Mouse (Mus musculus) brown adipose tissue, adult 24 weeks (tissue): Measurements from ENCODE around the gene Armt1. TPM values are rescaled to one million over a fixed set of nuclear protein-coding genes. Genes with fewer than 3 reads are reported as not detected.

ENCODE experiments used
- H3K27ac ChIP-seq: fragments of 200-500 bp; replicated peaks from 2 replicates; pipeline ENCODE4 v1.5.1; 2012; ENCODE audit warnings: low read depth, mild to moderate bottlenecking, low read length
- H3K4me1 ChIP-seq: fragments of 200-500 bp; 2 replicates; pipeline ENCODE4 v1.6.1; 2012; ENCODE audit warnings: low read length, mixed read lengths; ENCODE audit not compliant: control insufficient read depth, insufficient read depth, insufficient read length
- H3K4me3 ChIP-seq: fragments of 200-500 bp; 2 replicates; pipeline ENCODE4 v1.5.1; 2012; ENCODE audit warnings: low read depth, mild to moderate bottlenecking, low read length, moderate library complexity; ENCODE audit not compliant: insufficient read depth
- polyA plus RNA-seq: library from polyadenylated mRNA; stranded (reverse); fragments of >200 nt; gene quantifications from 2 replicates; pipeline ENCODE4 v1.2.4, GENCODE M21; 2012; ENCODE audit not compliant: missing spikeins, insufficient read depth, insufficient read length

The Armt1 gene
- polyA plus RNA-seq: 14.7 and 18.2 TPM in 2 replicates

GRCm38 (mm10) chr10:4432123-4432931, at the start of gene Armt1, which contains the start of gene Rmnd1:
Armt1 (plus strand) TSS chr10:4432467.
Rmnd1 (minus strand) TSS chr10:4432388.
- H3K4me1 ChIP-seq: no peaks in the 10 kb centered on the region
- peak within 1 kb of the TSS; percentile 92 for H3K27ac ChIP-seq
- H3K4me3 ChIP-seq: peak within 1 kb of the TSS; percentile 86

GRCm38 (mm10) chr10:4384244-4384643, 48.0 kb upstream of the Armt1 start:
- no peak overlapping the region for H3K4me3 ChIP-seq
- no peak overlapping the region for H3K27ac ChIP-seq
- H3K4me1 ChIP-seq: peaks cover 4% of the 10 kb centered on the region

GRCm38 (mm10) chr10:4386609-4387591, 45.4 kb upstream of the Armt1 start:
- Histone ChIP-seq H3K4me1 (peaks cover 24% of the 10 kb centered on the region), H3K4me3 (peak overlapping the region; percentile 95), H3K27ac (peak overlapping the region; percentile 95)

GRCm38 (mm10) chr10:4387701-4388383, 44.4 kb upstream of the Armt1 start, which contains the start of gene Zbtb2:
Zbtb2 (minus strand) TSS chr10:4388108.
- peak within 1 kb of the TSS; percentile 95 for H3K4me3 ChIP-seq
- peaks cover 25% of the 10 kb centered on the region for H3K4me1 ChIP-seq
- H3K27ac ChIP-seq: peak within 1 kb of the TSS; percentile 95

- Histone ChIP-seq H3K4me1 (peaks cover 27% of the 10 kb centered on the region), H3K27ac (no peak overlapping the region), H3K4me3 (peak overlapping the region; percentile 95)
Observed at GRCm38 (mm10) chr10:4388384-4388745, 43.9 kb upstream of the Armt1 start.

- H3K27ac ChIP-seq: no peak overlapping the region
Observed at GRCm38 (mm10) chr10:4389036-4389435, 43.2 kb upstream of the Armt1 start.

GRCm38 (mm10) chr10:4389461-4390112, 42.7 kb upstream of the Armt1 start:
- H3K4me3 ChIP-seq: peak overlapping the region; percentile 95
- H3K27ac ChIP-seq: no peak overlapping the region
- peaks cover 27% of the 10 kb centered on the region for H3K4me1 ChIP-seq

More at GRCm38 (mm10) chr10:4389036-4389435, 43.2 kb upstream of the Armt1 start:
- peaks cover 27% of the 10 kb centered on the region for H3K4me1 ChIP-seq
- H3K4me3 ChIP-seq: peak overlapping the region; percentile 95

- peaks cover 27% of the 10 kb centered on the region for H3K4me1 ChIP-seq
- no peak overlapping the region for H3K27ac ChIP-seq
- H3K4me3 ChIP-seq: no peak overlapping the region
Observed at GRCm38 (mm10) chr10:4390550-4390949, 41.7 kb upstream of the Armt1 start.

- Histone ChIP-seq H3K27ac (no peak overlapping the region), H3K4me3 (no peak overlapping the region), H3K4me1 (peaks cover 27% of the 10 kb centered on the region)
Observed at GRCm38 (mm10) chr10:4391076-4391475, 41.2 kb upstream of the Armt1 start.

GRCm38 (mm10) chr10:4391851-4392250, 40.4 kb upstream of the Armt1 start:
- Histone ChIP-seq H3K4me3 (no peak overlapping the region), H3K4me1 (peaks cover 27% of the 10 kb centered on the region), H3K27ac (no peak overlapping the region)

- Histone ChIP-seq H3K4me1 (peaks cover 15% of the 10 kb centered on the region), H3K4me3 (no peak overlapping the region), H3K27ac (no peak overlapping the region)
Observed at GRCm38 (mm10) chr10:4395321-4395720, 36.9 kb upstream of the Armt1 start.

- H3K4me3 ChIP-seq: no peak overlapping the region
- no peak overlapping the region for H3K27ac ChIP-seq
Observed at GRCm38 (mm10) chr10:4398058-4398457, 34.2 kb upstream of the Armt1 start.

GRCm38 (mm10) chr10:4404895-4405491, 27.3 kb upstream of the Armt1 start:
- Histone ChIP-seq H3K4me3 (no peak overlapping the region), H3K27ac (no peak overlapping the region), H3K4me1 (no peaks in the 10 kb centered on the region; the same call in none of the 2 replicates)

More at GRCm38 (mm10) chr10:4398058-4398457, 34.2 kb upstream of the Armt1 start:
- H3K4me1 ChIP-seq: no peaks in the 10 kb centered on the region

GRCm38 (mm10) chr10:4405511-4405910, 26.8 kb upstream of the Armt1 start:
- H3K4me3 ChIP-seq: no peak overlapping the region
- H3K27ac ChIP-seq: no peak overlapping the region
- no peaks in the 10 kb centered on the region; the same call in none of the 2 replicates for H3K4me1 ChIP-seq
